Mouse (Mus musculus): Measurements from ENCODE around the gene Lrrfip1.

Lrrfip1 gene

DNA sequence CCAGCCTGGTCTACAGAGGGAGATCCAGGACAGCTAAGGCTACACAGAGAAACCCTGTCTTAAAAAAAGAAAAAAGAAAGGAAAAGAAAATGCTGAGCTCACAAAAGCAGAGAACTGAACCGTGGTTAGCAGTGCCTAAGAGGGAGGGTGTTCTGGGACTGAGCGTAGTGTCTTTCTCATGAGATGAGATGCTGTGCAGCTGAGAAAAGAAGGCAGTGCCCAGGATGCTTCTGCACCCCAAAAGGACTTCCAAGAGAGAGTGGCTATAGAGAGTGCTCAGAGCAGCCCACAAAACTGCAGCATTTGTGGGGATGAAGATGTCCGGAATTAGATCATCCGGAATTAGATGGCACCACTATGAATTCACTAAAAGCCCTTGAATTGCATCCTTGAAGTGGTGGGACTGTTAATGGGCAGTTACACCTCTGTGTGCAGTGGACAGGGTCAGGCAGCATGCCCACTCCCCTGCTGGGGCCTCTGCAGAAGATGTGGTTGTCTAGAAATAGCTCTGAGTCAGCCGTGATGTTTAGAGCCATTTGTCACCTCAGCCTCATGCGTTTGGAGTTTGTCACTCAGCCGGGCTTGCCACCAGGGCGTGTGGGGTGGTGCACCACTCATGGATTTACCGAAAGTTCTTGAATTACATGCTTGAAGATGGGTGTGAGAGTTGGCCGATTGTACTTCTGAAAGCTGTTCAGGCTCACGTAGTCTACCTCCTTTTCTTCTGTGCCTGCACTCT, 23.8 kb downstream of the Lrrfip1 start:
- DNase-seq (ENCODE audit: extremely low spot score, low read depth, low spot score) = no peak

DNA sequence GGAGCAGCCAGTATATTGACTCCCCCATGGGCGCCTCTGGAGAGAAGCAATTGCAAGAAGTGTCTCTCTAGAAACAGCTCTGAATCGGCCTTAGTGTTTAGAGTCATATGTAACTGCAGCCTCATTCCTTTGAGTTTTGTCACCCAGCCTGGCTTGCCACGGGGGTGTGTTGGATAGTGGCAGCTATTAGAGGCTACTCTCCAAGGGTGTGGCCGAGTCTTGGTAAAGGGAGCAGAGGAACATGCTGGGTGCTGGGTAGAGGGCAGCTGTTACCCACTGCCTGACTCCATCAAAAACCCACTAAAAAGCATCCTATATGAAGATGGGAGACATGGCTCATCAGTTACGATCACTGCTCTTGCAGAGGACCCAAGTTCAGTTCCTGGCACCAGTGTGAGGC, 24.7 kb downstream of the Lrrfip1 start:
- DNase-seq (ENCODE audit: extremely low spot score, low read depth, low spot score) = no peak

DNA sequence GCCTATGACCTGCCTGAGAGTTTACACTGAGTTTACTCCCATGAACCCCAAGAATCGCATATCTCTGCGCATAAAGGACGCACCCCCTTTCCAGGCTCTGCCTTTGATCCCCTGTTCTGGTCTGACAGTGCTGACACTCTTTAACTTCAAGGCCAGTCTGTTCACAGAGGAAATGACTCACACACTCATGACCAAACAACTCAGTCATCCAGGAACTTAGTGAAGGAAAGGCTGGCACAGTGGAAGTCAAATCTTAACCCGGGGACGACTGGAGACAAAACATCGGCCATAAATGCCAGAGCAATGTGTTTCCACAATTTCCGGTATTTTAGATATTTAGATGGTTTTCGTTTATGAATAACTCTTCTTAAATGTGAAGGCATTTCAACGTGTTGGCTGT, 25.4 kb downstream of the Lrrfip1 start:
- DNase-seq (ENCODE audit: extremely low spot score, low read depth, low spot score) = no peak

DNA sequence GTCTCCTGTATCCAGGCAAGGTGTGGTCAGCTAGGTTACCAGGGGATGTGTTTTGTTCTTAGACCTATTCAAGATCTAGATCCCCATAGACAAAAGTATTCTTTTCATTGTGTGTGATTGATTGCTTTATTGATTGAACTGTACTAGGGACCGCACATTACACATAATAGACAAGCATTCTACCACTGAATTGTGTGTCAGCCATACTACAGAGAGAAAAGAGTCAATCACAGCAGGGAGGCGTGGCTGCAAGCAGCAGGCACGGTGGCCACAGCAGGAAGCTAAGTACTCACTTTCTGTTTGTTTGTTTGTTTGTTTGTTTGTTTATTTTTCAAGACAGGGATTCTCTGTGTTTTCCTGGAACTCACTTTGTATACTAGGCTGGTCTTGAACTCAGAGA, 25.9 kb downstream of the Lrrfip1 start:
- DNase-seq (ENCODE audit: extremely low spot score, low read depth, low spot score) = no peak

DNA sequence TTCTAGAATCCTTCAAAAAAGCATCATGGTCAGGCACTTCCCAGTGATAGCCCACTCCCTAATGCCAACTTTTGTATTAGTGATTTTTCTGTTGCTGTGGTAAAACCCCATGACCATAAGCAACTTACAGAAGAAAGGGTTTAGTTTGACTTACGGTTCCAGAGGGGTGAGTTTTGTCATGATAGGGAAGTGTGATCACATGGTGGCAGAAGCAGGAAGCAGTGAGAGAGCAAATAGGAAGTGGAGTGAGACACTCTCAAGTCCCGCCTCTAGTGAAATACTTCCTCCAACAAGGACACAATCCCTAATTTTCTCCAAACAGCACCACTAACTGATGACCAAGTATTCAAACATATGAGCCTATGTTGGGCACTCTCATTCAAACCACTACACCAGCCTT, 28.4 kb downstream of the Lrrfip1 start:
- DNase-seq (ENCODE audit: extremely low spot score, low read depth, low spot score) = no peak

DNA sequence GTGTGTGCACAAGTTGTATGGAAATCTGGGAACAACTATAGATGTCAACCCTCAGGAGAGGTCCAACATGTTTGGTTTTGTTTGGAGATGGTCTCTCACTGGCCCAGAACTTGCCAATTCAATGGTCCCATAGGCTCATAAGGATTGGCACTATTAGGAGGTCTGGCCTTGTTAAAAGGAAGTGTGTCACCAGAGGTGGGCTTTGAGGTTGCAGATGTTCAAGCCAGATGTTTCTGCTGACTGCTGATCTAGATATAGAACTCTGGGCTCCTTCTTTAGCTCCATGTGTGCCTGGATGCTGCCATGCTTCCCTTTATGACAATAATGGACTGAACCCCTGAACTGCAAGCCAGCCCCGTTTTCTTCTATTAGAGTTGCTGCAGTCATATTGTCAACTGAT, 31.8 kb downstream of the Lrrfip1 start:
- no peak for DNase-seq (ENCODE audit: extremely low spot score, low read depth, low spot score)

DNA sequence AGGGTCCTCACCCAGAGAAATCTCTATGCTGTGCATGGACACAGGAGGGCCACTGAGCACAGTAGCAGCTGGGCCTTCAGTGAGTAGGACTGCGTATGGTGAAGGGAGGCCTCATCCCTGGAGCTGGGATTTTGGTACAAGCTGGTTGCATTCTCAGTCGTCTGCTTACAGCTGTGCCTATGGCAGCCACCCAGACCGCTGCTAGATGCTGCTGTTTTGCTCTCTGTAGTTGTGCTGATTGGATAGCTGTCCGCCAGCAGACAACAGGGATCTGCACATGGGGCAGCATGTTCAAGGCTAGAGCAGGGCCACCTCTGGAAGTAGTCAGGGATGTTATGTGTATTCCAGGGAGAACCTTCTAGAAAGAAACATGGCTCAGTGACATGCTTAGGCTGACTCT, 33.0 kb downstream of the Lrrfip1 start:
- DNase-seq (ENCODE audit: extremely low spot score, low read depth, low spot score) = no peak

DNA sequence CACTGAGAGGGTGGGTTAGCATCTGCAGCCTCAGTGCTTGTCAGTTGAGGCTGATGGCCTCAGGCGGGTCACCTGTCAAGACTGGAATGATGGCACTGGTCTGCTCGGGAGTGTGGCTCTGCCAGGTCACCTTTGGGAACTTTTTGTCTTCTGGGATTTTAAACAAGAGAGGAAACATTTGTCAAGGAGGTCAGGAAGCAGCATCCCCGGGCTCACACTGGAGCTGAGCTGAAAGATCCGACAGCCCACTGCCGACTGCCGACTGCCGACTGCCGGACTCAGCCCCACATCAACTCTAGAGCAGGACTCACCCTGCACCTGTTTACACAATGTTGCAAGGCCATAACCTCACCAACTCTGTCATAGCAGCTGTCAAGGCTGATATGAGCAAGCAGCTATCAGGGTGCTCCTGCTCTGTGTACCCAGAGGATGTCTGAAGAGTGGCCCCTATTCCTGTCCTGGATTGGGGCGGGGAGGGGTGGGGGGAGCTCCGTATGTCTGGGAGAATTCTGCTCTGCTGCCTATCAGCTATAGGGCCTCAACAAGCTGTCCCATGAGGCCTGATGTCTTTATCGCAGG, 33.9 kb downstream of the Lrrfip1 start:
- DNase-seq (ENCODE audit: extremely low spot score, low read depth, low spot score) = no peak

DNA sequence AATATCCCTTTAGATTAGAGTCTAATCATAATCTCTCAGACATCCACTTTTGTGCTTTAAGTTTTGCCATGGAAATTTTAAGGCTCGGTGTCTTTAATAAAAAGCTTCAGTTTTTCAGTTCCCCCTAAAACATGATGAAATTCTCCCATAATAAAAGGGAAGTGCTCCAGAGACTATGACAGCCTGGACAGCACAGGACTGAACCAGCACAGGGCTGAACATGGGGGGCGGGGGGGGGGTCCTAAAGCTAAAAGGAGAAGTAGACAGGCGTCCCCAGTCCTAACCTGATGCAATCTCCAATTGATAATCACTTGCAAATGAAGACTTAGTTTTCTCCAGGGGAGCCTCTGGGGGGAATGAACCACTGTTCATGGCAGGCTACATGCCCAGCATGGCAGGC, 36.0 kb downstream of the Lrrfip1 start:
- no peak for DNase-seq (ENCODE audit: extremely low spot score, low read depth, low spot score)

DNA sequence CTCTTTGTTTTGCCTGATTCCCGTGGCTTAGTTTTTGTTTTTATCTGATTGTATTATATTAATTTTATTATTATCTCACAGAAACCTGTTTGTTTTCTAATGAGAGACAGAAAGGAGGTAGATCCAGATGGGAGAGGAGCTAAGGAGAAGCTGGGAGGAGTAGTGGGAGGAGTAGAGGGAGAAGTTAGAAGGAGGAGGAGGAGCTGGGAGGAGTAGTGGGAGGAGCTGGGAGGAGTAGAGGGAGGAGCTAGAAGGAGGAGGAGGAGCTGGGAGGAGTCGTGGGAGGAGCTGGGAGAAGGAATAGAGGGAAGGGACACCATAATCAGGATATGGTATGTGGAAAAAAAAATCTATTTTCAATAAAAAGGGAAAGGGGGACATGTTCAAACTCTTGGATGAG, 36.7 kb downstream of the Lrrfip1 start:
- DNase-seq (ENCODE audit: extremely low spot score, low read depth, low spot score) = no peak

DNA sequence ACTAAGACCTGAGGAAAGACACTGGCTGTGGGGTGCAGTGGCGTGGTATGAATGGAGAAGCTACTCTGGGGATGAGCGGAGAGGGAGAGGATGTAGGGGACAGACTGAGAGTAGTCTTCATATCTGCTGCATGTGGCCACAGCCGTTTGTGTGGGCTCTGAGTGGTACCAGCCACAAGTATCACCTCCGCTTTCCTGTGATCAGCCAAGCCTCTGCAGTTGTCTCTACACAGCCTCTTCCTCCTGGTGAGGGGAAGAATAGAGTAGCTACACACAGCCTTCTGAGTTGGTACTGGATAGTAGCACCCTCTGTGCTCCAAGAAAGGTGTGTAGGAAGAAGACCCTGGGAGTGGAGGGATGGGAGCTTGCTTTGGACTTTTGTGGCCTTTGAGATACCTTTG, 38.7 kb downstream of the Lrrfip1 start:
- DNase-seq (ENCODE audit: extremely low spot score, low read depth, low spot score) = no peak

DNA sequence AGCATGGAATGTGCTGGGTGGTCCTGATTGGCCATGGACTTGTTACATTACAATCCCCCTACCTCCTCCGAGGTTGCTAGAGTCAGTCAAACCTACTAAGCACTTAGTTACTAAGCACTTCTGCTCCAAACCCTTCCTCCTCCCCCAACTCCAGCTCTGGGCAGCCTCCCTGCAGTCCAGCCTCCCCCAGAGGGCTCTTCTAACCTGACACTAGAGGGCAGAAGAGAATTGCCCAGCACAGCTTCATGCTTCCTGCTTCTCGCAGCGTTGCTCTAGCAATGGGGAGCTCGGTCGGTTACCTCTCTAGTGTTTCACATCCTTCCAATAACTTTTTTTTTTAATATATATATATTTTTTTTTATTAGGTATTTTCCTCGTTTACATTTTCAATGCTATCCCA, 39.5 kb downstream of the Lrrfip1 start:
- no peak for DNase-seq (ENCODE audit: extremely low spot score, low read depth, low spot score)

DNA sequence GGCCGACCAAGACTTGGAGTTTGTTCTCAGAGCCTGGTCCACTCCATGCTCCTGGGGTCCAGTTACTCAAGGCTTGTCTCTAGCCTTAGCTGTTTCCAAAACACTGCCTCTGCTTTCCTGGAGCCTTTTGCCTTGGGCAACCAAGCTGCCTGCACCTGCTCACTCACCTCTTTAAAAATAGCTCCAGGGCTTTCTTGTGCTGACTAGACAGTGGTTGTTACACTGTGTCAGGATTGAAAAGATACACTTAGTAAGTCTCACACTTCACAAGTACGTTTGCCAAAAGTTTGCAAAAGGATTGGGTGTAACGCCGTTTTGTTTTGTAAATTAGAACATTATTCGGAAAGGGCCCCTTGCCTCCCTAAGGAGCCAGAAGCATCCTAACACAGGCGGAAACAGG, 40.0 kb downstream of the Lrrfip1 start:
- DNase-seq (ENCODE audit: extremely low spot score, low read depth, low spot score) = no peak

DNA sequence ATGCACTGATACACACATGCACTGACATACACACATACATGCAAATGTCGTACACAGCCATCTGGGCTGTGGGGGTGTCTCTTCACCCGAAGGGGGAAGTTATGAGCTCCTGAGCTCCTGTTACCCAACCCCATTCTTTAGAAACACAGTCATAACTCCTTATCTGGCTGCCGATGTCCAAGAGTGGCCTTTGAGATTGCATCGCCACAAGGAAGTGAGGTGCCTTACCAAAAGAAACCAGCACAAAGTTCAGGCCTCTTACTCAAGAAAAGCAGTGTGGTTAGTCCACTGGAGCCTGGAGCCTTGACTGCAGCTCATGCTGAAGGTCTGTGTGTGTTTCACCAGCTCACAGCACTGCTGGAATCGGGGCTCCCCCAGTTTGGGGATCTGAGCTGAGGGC, 43.1 kb downstream of the Lrrfip1 start:
- no peak for DNase-seq (ENCODE audit: extremely low spot score, low read depth, low spot score)

DNA sequence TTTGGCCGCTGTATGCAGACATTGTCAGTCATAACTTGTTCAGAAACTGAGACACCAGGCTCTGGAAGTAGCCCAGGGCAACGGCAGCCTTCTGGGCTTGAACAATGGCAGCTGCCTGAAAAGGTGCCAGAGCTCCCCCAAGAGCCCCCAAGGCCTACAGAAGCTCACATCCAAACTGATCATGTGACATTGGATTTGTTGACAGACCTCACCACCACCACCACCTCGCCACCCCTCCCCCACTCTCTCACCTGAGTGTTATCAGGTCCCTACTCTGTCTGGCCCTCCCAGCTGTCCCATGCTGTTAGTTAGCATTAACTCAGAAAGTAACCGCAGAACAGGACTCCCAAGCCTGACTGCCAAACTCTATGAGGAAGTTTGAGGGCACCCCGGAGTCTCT, 44.7 kb downstream of the Lrrfip1 start:
- DNase-seq (ENCODE audit: extremely low spot score, low read depth, low spot score) = no peak

DNA sequence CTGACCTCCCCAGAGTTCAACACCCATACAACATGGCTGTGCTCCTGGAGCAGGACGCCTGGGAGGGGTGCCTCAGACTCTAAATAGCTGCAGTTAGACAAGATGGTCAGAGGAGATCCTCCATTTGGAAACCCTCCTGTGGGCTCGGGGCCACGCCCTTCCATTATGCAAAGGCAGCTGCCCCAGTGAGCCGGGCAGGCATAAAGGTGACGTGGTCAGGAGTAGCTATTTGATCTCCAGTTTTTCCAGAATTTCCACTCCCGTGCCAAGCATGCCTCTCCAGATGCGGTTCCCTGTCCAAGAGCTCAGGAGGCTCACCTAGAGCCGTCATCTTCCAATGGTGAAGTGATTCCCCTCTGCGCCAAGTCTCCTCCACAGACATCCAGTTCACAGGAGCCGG, 45.6 kb downstream of the Lrrfip1 start:
- no peak for DNase-seq (ENCODE audit: extremely low spot score, low read depth, low spot score)

DNA sequence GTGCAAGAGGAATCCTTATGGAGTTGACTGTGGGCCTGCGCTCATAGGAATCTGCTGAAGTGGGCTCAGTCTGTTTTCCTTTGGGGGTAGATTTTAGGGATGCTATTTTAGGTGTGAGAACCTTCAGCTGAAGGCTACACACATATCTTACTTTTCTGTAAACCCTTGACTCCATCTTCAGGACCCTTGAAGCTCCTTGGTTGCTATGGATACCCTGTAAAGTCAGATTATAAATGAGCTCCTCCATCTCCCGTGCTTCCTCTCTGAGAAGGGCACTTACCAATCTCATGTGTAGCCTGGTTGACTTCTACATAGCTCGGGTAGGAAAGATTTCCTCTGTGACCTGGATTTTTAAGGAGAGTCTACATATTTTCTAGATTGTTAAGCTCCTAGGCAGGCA, 46.1 kb downstream of the Lrrfip1 start:
- no peak for DNase-seq (ENCODE audit: extremely low spot score, low read depth, low spot score)

DNA sequence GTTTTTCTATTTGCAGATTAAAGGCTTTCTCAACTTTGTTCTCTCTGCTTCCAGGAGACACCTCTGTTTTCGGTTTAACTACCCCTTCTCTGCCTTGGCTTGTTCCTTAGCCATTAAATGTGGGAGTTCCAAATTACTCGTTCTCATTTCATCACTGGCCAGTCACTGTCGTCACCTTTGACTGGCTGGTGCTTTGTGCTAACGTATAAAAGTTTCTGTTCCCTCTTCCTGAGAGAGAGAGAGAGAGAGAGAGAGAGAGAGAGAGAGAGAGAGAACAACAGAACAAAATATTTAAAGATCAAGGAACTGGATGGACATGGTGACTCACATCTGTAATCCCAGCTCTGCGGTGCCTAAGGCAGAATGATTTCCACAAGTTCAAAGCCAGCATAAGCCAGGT, 47.7 kb downstream of the Lrrfip1 start:
- DNase-seq (ENCODE audit: extremely low spot score, low read depth, low spot score) = no peak

DNA sequence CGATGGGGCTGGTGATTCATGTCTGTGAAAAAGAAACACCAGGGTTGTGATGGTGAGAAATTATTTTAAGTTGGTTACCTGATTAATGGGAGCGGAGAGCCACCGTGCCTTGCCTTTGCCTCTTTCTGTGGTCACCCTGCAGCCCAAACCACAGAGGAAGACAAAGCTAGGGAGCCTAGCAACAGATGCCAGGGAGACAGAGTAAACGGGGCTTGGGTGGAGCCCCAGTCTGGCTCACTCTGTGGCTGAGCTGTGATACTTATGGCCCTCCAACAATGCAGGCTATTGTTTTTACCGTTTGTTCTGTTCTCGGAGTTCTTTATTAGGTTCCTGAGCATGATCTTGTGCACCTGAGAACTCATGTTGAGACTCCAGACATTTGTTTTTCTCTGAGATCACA, 50.8 kb downstream of the Lrrfip1 start:
- DNase-seq (ENCODE audit: extremely low spot score, low read depth, low spot score) = no peak

DNA sequence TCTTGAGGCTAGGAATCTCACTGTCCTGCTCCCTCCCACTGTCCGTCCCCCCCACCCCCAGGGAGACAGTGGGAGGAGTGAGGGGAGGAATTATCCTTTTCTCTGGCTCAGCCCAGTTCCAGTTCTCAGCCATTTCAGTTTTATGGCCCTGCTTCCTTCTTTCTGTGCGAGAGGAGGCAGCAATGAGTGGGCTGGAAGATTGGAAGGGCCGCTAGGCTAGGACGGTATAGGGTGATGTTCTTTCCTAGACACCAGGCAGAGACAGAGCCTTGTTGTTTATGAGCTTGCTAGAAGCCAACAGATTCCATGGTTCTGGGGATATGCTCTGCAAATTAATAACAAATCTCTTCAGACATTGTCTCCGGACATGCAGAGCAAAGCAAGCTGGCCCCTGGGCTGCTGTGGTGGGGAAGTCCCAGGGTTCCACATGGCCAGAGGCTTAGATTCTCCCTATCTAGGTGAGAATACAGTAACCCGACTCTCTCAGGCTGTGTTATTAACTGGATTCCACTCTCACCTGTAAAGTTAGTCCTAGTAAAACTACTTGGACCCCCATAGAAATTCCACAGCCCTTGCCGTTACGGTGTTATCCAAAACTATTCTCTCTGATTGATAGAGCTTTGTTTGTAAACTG, 53.0 kb downstream of the Lrrfip1 start:
- no peak for DNase-seq (ENCODE audit: extremely low spot score, low read depth, low spot score)

DNA sequence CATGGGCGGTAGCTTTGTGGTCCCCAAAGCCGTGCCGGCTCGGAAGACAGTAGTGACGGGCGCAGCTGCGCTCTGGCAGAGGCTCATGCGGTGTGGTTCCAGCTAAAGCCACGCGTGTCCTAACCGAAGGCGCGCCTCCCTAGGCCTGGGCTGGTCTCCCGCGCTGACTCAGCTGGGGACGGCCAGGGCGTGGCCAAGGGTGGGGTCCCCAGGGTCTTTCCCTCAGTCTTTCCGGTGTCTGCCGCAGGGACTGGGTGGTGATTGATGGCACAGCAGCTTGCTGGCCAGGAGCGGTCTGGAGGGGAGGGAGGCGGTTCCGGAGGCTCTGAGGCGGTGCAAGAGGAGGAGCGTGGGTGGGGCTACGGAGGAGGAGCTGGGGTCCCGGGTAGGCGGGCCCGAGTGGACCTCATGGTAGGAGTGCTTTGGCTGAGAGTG, 54.2 kb downstream of the Lrrfip1 start:
- DNase-seq (ENCODE audit: extremely low spot score, low read depth, low spot score) = peak; percentile 41

DNA sequence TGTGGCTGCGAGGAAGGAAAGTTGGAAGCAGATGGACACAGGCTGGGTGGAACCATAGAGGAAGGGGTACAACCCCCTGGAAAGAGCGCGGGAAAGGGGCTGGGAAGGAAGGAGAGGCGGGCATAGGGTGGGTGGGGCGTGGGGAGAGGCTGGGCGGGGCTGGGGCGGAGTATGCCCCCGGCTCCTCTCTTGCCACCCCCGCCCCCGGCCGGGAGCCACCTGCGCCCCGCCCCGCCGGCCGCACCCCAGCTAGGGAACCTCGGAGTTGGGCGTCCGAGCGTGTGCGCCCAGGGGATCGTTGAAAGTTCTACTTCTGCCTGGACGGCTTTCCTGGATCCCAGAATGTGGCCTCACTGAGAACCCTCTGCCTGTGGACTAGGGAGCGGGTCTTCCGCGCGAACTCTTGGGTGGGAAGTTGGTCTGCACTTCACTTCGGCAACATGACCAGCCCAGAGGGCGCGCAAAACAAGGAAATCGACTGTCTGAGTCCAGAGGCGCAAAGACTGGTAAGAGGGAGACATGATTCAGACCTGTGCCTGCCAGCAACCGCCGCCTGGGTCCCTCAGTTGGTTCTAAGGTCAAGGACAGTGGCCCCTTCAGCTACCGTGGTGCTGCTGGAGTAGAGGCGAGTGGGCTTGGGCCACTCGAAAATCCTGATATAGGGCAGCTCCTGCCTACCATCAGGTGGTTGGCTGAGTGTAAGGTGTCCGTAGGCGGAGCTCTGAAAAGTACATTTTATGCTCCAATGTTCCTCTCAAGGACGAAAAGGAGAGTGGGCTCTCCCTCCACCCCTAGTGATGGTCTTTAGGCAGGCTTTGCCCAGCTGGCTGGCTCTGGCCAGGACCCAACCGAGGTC, 54.9 kb downstream of the Lrrfip1 start:
- no peak for DNase-seq (ENCODE audit: extremely low spot score, low read depth, low spot score)
